Mouse (Mus musculus) erythroblast, adult 5-6 weeks (primary cell): ENCODE results near the gene Mapt. TPM values are rescaled to one million over a fixed set of nuclear protein-coding genes. Genes with fewer than 3 reads are reported as not detected.

Source experiments
- ATAC-seq: replicated peaks from 2 replicates; pipeline ENCODE4 v1.8.0; 2016; ENCODE audit warnings: moderate number of reproducible peaks, mild to moderate bottlenecking, moderate TSS enrichment, inconsistent platforms; ENCODE audit not compliant: poor library complexity, low FRiP score, severe bottlenecking
- total RNA-seq, 2 experiments: library from RNA; stranded (forward) in 1 of 2; stranded (reverse) in 1 of 2; fragments of 150-400 nt in 1 of 2; fragments of 200-764, 138-1000 nt in 1 of 2; gene quantifications; 2 replicates each; pipeline versions ENCODE4 v1.2.3 to v1.2.4; 2015 to 2017; ENCODE audit warnings: low replicate concordance in 2 of 2

The Mapt gene
- total RNA-seq, 2 experiments from 2014 or later: not detected

DNA sequence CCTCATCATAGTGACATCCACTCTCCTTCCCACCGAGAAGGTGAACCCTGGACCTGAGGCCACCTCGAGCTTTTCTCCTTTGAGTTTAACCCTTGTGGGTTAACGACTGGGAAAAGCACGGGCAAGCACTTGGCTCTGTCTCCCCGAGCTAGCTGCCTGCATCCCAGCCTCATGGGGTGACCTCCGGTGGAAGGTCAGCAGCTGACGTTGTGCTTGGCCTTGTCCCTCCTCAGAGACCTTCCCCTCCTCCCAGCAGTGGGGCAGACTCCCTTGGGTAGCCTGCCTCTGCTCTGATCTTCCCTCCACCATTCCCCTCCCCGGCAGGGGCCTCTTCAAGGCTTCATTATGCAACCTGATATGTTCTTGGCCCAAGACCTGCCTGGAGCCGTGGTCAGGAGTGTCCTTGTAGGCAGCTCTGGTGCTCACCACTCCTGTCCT is 38.2 kb downstream of the Mapt start:
- no peak for ATAC-seq

DNA sequence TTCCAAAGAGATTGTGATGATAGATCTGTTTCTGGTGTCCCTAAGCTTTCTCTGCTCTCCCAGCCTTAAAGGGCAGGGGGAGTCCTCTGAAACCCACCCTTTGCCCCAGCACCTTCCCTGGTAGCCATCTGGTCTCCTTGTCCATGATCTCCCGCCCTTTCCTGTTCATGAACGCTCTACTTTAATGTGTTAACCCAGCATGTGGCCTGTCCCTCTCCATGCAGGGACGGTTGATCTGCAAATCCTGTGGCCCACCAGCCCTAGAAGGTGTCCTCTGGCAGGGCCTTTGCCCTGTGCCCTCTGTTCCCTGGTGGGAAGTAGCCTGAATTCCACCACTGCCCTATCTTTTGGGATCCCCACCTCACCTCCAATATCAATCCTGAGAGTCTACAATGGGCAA is 39.3 kb downstream of the Mapt start:
- no peak for ATAC-seq

DNA sequence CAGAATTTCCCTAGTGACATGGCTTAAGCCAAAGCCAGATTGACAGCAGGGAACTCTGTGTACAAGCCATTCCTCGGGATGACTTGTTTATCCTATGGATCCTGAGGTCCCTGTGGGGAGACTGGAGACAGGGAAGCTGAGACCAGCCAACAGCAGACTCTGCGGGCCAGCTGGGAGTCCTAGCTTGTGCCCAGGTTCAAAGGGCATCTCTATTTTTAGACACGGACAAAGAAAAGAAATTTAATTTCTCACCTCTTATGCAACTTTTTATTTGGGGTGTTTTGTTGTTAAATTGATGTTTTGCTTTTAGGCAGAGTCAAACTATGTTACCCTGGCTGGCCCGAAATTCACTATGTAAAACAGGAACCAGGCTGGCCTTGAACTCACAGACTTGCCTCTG is 39.7 kb downstream of the Mapt start:
- ATAC-seq: no peak

DNA sequence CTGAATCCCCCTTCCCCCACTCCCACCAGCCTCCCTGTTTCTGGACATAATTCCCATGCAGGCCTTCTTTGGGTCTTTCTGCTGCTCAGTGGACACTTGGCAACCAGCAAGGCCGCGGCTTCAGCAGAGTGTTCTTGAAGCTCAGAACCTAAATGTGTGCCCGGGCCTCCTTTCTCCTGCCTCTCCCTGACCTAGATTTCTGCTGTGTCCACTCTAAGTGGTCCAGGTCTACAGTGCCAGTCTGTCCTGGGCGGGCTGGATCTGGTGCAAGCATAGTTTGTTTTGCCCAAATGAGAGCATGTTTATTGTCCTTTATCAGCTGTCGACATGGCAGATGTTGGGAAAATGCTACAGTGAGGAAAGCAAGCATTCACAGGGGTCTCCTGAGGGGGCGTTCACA is 40.7 kb downstream of the Mapt start:
- no peak for ATAC-seq

DNA sequence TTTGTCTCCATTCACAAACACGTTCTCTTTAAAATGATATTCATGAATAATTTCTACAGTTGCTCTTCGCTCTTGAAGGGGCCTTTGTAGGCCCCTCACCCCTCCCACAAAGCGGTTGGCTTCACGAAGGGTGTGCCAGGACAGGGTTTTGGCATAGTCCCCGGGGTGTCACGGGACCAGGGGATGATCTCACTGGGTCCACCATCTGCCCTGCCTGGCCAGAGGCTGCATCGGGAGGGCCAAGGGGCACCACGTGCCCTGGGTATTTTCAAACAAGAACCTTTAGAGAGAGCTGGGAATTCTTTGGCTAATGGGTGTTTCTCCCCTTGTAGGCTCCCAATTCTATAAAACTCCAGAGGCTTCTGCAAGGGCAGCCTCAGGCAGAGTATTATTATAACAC is 41.2 kb downstream of the Mapt start:
- no peak for ATAC-seq

DNA sequence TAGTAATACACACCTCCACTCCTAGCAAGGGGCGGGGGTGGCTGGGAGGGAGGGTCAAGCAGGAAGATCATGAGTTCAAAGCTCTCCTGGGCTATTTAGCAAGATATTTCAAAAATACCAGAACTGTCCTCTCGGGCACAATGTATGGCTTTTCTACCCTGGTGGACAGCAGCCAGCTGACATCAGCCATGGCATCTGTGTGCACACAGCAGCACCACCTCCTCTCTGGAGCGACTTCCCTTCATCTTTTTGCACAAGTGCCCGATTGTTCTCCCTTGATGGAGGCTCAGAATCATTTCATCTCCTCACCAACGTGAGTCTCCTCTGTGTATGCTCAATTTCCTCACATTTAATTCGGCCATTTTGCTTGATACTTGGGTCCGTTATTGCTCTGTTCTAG is 44.6 kb downstream of the Mapt start:
- no peak for ATAC-seq

DNA sequence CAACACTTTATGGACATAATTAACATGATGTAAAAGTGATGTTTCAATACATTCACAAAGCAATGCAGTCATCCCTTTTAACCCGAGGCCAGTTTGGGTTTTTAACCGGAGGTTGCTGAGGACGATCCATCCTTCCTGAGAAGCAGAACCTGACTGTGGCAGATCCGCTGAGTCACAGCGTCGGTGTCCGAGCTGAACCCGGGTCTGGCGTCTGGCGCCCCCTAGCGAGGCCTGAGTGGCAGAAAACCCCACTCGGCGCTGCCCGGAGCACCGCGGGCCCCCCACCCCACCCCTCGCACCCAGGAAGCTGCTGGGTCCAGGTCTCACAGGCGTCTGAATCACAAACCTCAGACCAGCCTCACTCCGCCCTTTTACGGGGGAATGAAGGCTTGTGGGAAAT is 47.0 kb downstream of the Mapt start:
- peak; percentile 80 for ATAC-seq

DNA sequence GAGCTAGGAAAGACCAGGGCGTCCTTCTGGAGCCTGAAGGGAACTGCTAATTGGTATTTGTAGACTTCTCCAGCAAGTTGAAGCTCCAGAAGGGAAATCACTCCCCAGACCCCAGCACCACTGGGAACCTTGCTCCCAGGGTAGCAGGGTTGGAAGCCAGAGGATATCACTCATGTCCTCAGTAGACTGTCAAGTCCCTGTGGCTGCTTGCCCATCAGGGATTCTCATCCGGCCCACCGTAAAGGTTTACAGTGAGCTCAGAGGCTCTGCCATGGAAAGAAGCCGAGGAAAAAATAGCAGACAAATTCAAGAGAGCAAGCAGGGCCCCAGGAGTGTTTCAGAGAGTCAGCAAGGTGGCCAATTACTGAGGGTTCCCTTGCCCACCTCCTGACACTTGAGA is 47.9 kb downstream of the Mapt start:
- no peak for ATAC-seq

DNA sequence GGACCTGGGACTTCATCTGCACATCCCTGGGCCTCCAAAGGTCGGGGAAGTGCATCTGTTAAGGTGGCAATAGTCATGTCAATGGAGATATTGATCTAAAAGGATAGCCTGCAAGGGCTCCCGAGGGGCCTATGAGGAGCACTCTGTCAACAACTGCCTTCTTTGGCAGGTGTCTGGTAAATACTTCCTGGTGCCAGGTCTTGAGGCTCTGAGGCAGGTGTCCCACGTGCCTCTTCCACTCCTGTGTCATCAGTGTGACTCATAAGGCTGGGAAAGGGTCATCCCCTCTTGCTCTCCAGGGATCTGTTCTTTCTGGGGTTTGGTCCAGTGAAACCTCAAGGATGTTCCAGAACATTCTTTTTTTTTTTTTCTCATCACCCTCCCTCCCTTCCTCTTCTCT is 48.3 kb downstream of the Mapt start:
- ATAC-seq: no peak

DNA sequence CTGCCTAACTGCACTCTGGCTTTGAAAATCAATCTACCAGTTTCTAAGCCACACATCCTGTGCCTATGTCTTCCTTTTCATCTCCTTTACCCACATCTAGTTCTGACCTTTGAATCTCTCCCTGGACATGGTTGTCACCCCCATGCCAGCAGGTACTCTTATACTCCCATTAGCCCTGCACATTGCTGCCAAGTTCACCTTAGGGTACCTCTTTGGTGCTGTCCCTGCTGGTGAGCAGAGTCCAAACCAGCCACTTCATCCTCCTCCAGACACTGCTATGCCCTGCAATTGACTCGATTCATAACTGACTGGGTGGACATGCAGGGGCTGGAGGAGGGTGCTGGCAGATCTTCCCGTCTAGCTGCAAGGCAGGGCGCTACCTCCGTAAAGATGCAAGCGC is 50.3 kb downstream of the Mapt start:
- no peak for ATAC-seq

DNA sequence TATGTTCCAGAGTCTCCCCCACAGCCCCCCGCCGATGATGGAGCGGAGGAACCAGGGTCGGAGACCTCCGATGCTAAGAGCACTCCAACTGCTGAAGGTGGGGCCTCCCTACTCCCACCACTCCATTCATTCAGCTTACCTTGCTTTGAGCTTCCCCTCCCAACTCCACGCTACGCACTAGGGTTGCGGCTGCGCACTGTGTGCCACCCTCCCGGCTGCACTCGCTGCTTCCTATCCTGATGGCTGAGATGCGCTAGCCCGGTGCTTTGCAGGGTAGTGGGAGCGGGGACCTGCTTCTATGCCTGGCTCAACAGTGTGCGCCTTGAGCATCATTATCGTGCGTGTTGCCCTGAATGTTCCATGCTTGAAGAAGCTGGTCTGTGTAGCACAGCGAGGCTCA is 55.9 kb downstream of the Mapt start:
- no peak for ATAC-seq

DNA sequence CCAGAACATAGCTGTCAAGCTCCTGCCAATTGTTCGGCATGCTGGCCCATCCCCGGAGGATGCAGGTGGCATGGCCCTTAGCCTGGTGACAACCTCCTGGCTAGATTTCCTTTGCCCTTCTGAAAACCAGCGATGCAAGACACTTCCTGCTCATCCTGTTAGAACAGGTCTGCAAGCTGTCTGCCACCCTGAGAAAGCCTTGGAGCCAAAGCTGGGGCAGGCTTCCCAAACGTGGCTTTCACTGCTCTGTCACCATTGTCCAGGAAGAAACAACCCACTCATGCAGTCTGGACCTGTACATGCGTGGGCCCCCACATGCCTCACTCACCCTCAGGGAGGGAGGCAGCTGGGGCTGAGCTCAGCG is 57.6 kb downstream of the Mapt start:
- no peak for ATAC-seq

DNA sequence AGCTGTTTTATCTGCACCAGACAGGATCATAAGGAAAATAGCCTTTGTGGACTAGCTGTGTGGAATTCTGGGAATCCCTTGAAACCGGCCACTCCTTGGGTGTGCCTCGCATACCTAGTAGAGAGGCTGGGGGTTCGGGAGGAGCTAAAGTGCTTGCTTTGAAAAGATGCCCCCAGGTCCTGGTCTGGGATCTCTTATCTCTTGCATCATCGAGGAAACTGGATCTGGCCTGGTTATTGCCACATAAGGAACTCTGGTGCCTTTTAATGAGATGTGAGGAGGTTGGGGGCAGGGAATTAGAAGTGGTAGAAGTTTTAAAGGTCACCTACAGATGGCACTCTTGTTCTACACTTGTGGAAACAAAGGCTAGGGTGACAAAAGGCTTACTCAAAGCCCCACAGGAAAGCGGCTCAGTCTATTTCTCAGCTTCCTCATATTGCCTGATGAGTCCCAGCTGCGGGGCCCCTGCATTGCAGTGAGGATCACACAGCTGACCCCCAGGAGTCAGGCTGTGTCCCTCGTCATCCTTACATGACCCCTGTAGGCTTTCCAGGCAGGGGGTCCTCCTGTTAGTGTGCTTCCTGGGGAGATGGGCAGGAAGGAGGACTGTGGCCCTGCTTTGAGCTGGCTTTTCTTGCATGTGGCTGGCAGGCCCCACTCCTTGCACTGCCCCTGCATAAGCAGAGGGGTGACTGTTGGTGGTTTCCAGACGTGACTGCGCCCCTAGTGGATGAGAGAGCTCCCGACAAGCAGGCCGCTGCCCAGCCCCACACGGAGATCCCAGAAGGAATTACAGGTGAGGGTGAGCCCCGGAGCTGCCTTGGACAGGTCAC is 58.2 kb downstream of the Mapt start:
- ATAC-seq: peak; percentile 66

DNA sequence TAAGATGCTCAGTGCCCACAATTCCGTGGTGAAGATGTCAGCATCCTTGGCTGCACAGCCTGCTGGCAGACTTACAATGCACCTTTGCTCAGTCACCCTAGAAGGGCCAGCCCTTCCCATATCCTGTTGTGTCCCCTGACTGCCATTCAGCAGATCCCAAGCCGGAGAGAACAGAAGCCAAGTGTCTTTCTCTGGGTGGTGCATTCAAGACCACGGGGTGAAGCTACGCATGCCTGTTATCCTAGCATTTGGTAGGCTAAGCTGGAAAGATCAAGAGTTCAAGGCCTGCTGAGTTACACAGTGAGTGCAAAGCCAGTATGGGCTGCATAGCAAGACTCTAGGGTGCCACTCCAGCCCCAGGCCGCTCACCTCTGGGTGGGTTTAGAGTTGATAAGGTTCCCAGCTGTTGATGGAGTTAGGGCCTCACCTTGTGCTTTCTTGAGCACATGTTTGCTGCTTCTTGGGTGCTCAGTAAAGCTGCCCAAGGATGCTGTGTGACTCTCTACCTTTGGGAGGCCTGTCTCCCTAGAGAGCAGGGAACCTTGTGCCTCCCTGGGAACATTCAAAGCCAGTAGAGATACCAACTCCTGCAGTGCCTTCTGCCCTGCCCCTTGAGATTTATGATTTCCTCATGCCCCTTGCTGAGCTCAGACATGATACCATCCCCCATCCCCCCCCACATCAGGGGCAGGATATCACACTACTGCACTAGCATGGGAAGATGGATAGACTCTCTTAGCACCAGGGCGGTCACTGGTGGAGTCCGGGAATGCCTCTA is 61.4 kb downstream of the Mapt start:
- ATAC-seq: peak; percentile 7

DNA sequence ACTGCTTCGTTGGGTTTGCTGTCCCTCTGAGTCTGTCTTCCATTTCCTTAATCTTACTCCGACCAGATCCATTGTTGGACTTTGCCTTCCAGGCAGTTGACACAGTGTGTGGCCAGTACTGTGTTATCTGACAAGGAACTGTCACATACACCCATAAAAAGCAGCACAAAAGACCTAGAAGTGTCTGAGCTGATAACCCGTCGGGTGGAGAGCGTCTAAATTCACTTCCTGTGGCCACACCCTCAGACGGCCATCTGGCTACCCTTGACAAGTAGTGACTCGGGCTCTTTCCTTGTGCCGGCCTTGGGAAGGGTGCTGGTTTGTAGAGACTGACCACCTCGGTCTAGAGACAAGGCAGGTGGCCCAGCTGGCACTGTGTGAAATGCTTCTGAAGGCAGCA is 62.1 kb downstream of the Mapt start:
- peak; percentile 85 for ATAC-seq

DNA sequence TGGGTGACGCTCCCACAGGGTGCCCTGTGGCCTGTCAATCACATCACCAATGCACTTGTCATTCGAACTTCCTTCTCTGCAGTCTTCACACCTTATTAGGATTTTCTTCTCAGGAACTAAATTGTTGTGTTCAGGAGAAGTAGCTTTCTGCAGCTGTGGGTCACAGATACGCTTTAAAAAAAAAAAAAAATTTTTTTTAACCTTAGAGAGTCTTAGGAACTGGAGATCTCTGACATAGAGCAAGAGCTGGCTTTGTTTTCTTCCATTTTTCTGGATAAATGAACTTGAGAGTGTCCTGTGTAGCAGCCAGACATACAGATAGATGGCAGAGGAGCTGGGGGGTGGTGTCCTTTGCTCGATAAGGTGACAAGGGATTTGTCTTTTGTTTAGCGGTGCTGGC is 64.0 kb downstream of the Mapt start:
- ATAC-seq: no peak

DNA sequence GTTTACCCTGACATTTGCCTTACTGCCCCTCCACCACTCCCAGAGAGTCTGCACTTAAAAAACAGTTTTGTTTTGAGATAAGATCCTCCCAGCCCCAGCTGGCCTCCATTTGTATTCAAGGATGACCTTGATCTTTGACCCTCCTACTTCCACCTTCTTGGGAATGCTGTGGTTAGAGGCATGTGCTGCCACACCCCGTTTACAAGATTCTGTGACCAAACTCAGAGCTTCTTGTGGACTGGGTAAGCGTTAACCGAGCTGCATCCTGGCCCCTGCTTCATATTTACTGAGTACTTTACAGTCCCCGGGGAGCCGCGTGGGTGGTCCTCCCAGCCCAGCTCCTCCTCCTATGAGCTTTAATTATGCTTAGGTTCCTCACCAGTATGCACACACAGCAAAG is 64.5 kb downstream of the Mapt start:
- ATAC-seq: no peak

DNA sequence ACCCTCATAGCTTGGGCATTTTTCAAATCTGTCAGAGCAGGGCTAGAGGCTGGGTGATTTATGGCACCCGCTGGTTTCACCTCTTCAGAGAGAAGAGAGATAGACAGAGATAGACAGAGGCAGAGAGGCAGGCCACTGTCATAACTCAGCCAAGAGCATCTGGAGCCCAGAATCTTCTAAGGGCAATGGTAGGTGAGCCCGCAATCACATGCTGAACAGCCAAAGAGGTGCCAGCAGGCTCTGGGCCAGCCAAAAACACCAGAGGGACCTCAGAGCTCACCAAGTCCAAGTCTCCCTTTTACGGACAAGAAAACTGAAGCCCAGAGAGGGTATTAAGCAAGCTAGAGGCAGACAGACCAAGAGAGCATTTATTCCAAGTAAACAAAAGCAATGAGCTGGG is 66.5 kb downstream of the Mapt start:
- ATAC-seq: no peak

DNA sequence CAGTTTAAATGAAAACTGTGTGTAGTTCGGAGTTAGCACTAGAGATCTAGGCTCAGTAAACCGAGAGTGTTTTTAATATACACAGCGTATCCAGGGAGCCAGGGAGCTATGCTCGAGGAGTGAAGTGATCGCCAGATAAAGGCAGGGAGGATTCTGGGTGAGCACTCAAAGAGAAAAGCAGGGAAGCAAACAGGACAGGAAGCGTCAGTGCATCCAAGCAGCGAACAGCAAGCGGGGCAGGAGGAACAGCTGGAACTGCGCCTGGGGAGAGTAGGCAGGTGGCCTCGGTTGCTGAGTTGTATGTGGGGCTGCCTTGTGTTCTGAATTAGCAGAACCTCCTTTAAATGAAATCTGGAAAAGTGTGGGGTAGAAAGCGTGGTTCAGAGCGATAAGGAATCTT is 71.4 kb downstream of the Mapt start:
- no peak for ATAC-seq

DNA sequence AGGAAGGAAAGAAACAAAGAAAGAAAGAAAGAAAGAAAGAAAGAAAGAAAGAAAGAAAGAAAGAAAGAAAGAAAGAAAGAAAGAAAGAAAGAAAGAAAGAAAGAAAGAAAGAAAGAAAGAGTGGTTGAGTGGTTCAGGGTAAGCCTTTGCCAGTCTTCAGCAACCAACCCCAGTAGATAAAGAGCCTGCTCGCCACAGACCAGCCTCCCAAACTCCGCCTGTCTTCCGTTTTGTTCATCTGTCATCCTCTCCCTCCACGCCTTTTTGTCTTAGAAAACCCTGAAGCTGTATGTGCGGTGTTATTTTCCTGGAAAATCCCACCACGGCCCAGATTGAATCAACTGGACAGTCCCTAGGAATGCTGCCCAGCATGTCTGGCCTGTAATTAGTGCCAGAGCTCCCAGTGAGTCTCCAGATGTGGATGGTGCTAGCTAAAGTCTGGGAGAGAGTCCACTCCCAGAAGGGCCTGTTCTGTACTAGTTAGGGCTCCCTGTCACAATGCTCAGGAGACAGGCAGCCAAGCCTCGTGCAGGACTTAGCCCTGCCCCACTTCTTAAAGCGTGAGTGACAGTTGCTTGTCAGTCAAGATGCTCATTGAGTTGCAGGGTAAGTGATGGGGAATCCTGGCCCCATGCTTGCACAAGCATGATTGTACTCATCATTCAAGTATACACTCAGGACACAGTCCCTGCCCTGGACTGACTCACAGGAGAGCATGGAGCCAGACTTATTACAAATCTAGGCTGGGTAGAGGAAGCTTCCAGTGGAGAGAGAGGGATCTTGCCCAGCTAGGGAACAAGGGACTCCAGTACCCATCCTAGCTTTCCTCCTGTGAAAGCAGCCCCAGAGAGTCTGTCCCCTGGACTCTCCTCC is 72.1 kb downstream of the Mapt start:
- ATAC-seq: no peak

DNA sequence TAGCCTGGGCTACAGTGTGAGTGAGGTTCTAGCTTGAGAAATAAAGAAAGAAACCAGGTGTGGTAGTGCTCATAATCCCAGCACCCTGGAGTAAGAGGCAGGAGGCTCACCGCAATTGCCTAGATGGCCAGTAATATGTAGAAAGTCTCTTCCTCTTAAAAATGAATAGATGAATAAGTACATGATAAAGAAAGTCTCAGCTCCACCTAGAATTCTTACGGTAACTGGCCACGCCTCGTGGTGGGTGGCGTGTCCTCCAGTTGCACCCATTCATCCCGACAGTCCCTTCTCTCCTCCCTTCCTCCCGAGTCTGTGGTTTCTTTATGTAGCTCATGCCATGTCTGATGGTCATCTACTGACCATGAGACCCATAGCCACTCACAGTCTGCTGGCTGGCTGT is 74.5 kb downstream of the Mapt start:
- no peak for ATAC-seq
